Mouse (Mus musculus) natural killer cell, adult 2 months (primary cell): ENCODE data around the gene Adcy4.

ENCODE experiments used
- DNase-seq, 2 experiments: peaks; one replicate each; pipeline ENCODE4 v3.0.0; 2022; ENCODE audit warnings: low spot score in 2 of 2

The Adcy4 gene

GRCm38 (mm10) chr14:55788256-55789050 lies 4.6 kb upstream of the Adcy4 start, which contains the start of gene Ripk3:
TSS of gene Ripk3 (minus strand) at chr14:55788865.
- DNase-seq, result peak; percentile 42 to 66

GRCm38 (mm10) chr14:55787731-55788130 lies 3.8 kb upstream of the Adcy4 start:
- no peak for DNase-seq

DNA sequence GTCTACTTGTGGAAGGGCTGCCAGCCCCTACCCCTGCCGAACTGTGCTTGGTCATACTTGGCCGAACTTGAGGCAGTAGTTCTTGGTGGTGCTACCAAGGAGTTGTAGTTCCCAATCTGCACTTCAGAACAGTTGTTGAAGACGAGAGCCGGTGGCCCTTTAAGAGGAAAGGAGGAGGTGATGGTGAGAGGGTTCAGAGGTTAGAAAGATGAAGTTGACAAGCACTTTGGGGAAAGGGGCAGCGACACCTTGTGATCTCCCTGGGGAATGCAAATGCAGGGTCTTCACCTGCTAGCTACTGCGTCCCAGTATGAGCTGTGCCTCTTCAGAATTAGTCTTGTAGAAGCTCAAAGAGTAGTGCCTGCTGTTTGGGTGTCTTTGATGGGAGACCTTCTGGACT lies 1.3 kb upstream of the Adcy4 start:
- DNase-seq, result no peak

DNA sequence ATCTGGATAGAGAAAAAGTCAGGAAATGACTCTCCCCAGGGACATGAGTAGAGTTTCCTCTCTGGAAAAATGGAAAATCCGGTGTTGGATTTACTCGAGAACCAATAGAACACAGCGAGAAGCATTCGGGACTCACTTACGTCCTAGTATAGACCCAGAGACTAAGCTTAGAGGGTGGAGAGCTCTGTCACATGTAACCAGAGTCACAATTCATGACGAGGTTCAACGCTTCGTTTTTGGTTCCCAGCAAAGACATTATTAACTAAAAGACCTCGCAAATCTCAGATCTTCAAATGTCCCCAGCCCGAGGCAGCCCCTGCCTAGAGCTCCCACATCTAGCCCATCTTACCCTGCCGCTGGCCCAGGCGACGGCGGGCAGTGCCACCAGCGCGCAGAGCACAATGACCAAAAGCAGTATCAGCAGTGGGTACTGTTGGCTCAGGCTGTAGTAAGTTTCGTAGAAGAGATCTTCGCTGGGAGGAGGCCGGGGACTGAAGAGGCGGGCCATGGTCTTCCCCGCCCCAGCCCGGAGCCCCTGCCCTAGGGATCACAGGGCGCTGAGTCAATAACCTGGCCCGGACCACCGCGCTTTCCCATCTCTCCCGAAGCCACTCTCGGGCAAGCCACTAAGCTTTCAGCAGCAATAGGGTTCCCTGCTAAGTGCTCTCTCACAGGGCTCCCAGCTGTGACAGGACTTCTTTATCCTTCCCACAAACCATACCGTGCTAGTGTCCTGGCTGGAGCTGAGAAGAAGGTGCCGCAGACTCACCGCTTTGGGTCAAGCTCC lies 531 bp downstream of the Adcy4 start:
- no peak for DNase-seq

DNA sequence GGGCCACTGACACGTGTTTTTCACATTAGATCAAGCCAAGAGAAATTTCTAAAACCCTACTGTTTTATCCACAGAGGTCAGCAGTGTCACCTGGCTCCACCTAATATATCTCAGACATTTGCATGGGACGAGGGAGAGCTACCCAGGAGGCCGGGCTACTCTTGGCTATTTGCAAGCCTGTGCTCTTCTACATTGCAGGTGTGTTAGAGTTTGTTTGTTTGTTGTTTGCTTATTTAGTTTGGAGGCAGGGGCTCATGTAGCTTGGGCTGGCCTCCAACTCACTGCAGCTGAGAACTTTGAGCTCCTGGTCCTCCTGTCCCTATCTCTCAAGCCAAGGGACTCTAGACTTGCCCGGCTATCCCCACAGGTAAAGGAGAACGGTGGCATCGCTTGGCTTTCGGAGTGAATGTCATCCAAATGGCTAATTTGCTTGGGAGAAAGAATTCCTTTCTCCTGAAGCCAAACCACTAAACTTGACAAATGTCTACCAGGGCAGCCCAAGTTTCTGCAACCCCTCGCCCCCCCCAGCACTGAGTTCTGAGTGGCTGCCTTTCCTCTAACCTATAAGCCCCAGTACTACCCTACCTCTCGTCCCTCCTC lies 1.4 kb downstream of the Adcy4 start:
- DNase-seq, result no peak

DNA sequence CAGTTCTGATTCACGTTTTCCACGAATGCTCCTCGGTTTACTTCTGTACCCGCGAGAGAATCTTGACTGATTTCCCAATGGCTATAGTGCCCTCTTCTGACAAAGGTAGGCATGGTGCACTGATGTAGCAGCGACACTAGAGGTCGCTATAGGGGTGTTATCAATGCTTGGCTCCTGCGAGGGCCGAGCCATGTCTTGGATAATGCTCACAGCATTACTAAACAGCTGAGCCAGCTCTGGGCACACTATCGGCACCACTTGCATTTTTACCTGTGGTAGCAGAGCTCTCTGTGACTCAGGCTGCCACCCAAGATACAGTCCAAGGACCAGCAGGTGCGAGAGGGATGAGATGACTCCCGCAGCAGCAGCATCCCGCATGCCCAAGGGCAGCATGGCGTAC lies 2.6 kb downstream of the Adcy4 start:
- DNase-seq, result peak; percentile 40 to 53

DNA sequence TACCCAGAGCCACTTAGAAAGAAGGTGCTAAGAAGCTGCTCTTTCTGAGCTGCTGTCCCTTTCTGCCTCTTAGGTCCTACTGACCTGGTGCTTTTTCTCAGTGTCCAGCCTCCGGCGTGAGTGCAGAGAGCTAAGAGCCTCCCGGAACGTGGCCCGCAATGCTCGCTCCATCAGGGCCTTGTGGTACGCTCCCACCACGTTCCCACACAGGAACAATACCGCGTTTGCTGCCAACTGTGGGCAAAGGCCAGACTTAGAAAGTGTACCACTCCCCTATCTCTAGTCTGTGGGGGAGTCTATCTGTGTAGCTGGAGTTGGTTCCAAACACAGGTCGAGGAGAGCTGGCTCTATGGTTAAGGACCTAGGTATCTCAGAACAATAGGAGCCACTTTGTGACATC lies 3.2 kb downstream of the Adcy4 start:
- no peak for DNase-seq

GRCm38 (mm10) chr14:55779656-55780055 lies 4.2 kb downstream of the Adcy4 start:
- DNase-seq, result no peak

- DNase-seq, result no peak
These were observed 5.2 kb downstream of the Adcy4 start for GRCm38 (mm10) chr14:55778686-55779085.

GRCm38 (mm10) chr14:55777806-55778205 lies 6.1 kb downstream of the Adcy4 start:
- no peak for DNase-seq

- DNase-seq, result no peak
These were observed 6.7 kb downstream of the Adcy4 start for GRCm38 (mm10) chr14:55777176-55777575.

DNA sequence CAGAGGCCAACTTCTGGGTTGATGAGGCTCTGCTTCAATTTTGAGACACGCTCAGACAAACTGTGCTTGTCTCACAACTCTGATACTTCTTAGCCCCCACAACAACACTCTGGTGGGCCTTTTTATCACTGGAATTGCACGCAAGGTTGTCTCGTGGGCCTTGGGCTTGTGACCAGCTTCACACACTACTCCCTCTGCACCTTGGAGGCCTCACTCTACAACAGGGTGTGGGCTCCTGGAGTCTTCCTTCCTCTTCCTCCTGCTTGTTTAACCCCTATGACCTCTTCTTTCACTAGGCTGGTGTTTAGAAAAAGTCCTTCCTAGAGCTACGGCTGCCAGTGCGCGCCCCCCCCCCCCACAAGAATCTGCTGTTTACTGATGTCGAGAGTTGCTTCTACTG lies 7.2 kb downstream of the Adcy4 start:
- no peak for DNase-seq

GRCm38 (mm10) chr14:55769087-55769703 lies 14.7 kb downstream of the Adcy4 start:
- DNase-seq, result no peak

DNA sequence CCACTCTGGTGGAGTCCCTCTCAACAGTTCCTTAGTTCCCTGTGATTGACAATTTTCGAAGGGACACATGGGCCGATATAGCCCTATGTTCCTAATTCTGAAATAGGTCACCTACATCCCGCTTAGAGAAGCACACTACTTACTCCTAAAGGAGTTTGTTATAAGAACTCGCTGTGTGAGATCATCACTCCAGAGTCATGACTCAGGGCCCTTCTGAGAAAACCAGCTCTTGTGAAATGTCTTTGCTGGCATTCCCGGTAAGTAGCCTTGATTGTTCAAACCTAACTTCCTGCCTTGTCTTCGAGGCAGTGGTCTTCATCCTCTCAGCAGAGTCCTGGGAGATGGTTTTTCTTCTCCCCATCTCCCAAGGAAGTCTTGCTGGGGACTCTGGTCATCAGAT lies 15.3 kb downstream of the Adcy4 start:
- DNase-seq, result no peak

GRCm38 (mm10) chr14:55767519-55768414 lies 16.1 kb downstream of the Adcy4 start:
- peak; percentile 45 to 50 for DNase-seq

DNA sequence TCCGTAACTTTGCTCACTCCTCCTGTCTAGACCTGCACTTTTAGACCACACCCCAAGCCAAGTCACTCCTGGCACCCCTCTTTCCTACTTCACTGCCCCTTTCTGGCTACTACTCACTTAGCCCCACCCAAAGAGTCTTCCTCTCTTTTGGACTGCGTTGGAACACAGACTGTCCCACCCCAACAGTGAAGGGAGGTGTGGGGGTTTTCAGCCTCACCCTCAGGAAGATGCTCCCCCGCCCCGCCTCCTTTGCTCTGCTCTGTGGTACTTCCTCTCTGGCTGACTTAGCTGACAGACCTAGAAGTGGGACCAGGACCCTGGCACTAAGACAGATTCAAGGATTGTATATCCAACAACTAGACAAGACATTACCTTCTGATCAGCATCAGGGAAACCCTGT lies 18.2 kb downstream of the Adcy4 start, which contains the start of gene Ltb4r1:
Gene Ltb4r1, plus strand, starts transcription at position 267 of the 400 bp plus-strand sequence.
- DNase-seq, result no peak

GRCm38 (mm10) chr14:55763166-55763565 lies 20.7 kb downstream of the Adcy4 start:
- no peak for DNase-seq

DNA sequence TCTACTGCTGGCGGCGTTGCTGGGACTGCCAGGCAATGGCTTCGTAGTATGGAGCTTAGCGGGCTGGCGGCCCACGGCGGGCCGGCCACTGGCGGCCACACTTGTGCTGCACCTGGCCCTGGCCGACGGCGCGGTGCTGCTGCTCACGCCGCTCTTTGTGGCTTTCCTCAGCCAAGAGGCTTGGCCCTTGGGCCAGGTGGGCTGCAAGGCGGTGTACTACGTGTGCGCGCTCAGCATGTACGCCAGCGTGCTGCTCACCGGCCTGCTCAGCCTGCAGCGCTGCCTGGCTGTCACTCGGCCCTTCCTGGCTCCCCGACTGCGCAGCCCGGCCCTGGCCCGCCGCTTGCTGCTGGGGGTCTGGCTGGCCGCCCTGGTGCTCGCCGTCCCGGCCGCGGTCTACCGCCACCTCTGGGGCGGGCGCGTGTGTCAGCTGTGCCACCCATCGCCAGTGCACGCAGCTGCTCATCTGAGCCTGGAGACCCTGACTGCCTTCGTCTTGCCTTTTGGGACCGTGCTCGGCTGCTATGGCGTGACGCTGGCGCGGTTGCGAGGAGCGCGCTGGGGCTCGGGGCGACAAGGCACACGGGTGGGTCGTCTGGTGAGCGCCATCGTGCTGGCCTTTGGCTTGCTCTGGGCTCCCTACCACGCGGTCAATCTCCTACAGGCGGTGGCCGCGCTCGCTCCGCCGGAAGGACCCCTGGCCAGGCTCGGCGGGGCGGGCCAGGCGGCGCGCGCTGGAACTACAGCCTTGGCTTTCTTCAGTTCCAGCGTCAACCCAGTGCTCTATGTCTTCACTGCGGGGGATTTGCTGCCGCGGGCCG lies 21.7 kb downstream of the Adcy4 start:
- no peak for DNase-seq

DNA sequence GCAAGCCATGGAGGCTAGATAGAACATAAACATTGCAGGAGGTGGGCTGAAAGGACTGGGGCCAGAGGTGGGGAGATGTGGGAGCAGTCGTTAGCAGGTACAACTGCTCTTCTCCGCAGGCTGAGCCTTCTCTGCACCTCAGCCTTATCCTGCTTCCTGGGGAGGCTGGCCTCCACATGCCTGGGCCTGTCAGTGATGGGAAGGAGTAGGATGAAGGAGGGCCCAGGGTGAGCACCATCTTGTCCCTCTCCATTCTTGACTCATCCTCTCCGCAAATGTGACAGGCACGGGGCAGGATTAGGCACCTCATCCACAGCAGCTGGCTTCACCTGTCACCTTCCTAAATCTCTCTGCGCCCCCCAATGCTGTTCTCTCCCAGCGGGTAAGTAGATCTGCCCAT lies 22.7 kb downstream of the Adcy4 start, which contains the start of gene Ltb4r2:
Gene Ltb4r2, plus strand, starts transcription at position 266 of the 400 bp plus-strand sequence.
- DNase-seq, result no peak

DNA sequence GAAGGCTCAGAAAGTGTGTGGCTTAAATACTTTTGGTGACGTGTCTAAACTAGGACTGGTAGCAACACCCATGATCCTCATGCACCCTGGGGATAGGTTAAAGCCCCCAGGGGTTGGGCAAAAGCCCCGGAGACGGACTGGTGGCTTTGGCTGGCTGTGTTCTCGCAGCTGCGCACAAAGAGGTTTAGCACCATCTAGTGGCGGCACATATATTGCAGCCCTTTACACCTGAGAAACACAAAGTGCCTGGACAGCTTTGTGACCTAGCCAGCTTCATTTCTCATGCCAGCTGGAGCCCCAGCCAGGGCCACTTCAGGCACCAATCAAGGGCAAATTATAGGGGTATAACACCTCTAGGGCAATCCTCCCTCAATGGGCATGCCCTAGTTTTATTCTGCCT lies 23.7 kb downstream of the Adcy4 start:
- DNase-seq, result peak; percentile 83 to 90
